Mouse (Mus musculus) forebrain, embryonic 14.5 days (tissue): ENCODE data around the gene Pccb. TPM values are rescaled to one million over a fixed set of nuclear protein-coding genes. Genes with fewer than 3 reads are reported as not detected.
A peak's percentile ranks its signal among the peaks of the same experiment; 100 is the strongest.

ENCODE experiments used
- ATAC-seq: fragments of 200-750 bp; cut with Nextera tagmentation; 2 replicates; pipeline ENCODE4 v1.8.0; 2017; ENCODE audit warnings: mild to moderate bottlenecking, moderate library complexity
- DNase-seq: peaks from one replicate; pipeline ENCODE4 v3.0.0-alpha.2; 2015; ENCODE audit warnings: low spot score
- H3K27ac ChIP-seq: fragments of 300-500 bp; sonication (generic); 2 replicates; pipeline ENCODE4 v1.5.1; 2014; ENCODE audit warnings: low read depth, mild to moderate bottlenecking, control low read depth, low read length, moderate library complexity
- H3K27me3 ChIP-seq: fragments of 300-500 bp; sonication (generic); replicated peaks from 2 replicates; pipeline ENCODE4 v1.6.1; 2014; ENCODE audit warnings: low read length, control low read depth, mixed read lengths; ENCODE audit not compliant: control insufficient read depth, insufficient read depth
- H3K36me3 ChIP-seq: fragments of 300-500 bp; sonication (generic); 2 replicates; pipeline ENCODE4 v1.6.1; 2014; ENCODE audit warnings: low read length, control low read depth; ENCODE audit not compliant: control insufficient read depth, insufficient read depth
- H3K4me1 ChIP-seq: fragments of 300-500 bp; sonication (generic); 2 replicates; pipeline ENCODE4 v1.6.1; 2014; ENCODE audit warnings: antibody characterized with exemption, low read length, control low read depth; ENCODE audit not compliant: control insufficient read depth, insufficient read depth
- H3K4me2 ChIP-seq: fragments of 300-500 bp; sonication (generic); 2 replicates; pipeline ENCODE4 v1.6.1; 2014; ENCODE audit warnings: mild to moderate bottlenecking, control low read depth, low read length
- H3K4me3 ChIP-seq: fragments of 300-500 bp; sonication (generic); 2 replicates; pipeline ENCODE4 v1.5.1; 2014; ENCODE audit warnings: low read depth, low read length, control low read depth
- H3K9ac ChIP-seq: fragments of 300-500 bp; sonication (generic); 2 replicates; pipeline ENCODE4 v1.6.1; 2014; ENCODE audit warnings: mild to moderate bottlenecking, low read length, control low read depth, moderate library complexity
- H3K9me3 ChIP-seq: fragments of 300-500 bp; sonication (generic); replicated peaks from 2 replicates; pipeline ENCODE4 v1.6.1; 2016; ENCODE audit warnings: low read length, control low read depth, mixed read lengths; ENCODE audit not compliant: control insufficient read depth
- WGBS: fragments of 180-500 bp; shearing (Covaris S2); extraction: QIAGEN DNeasy Blood & Tissue Kit; methylation state at CpG from one replicate; pipeline ENCODE4 v1.1.7; 2014; 5-methylcytosine and 5-hydroxymethylcytosine counted together
- polyA plus RNA-seq: library from polyadenylated mRNA; unstranded; fragments of >200 nt; fragmentation: Nextera tagmentation; extraction: Ambion mirVana; gene quantifications from 2 replicates; pipeline ENCODE4 v1.2.1, GENCODE M21; 2014

The Pccb gene
- polyA plus RNA-seq, 1 experiment from 2014 or later = 20.4 TPM

- no peaks in the 10 kb centered on the region for H3K4me1 ChIP-seq
- no peaks in the 10 kb centered on the region for H3K27me3 ChIP-seq
- DNase-seq (no peak), ATAC-seq (no peak)
- 94% methylated on average over 5 of the region's 5 CpGs for WGBS
- H3K9me3 ChIP-seq = peaks cover 7% of the 10 kb centered on the region; the same call in 1 of the 2 replicates
- no peak overlapping the region for H3K9ac ChIP-seq
- no peak overlapping the region for H3K27ac ChIP-seq
- H3K4me2 ChIP-seq = no peak overlapping the region
- H3K4me3 ChIP-seq = no peak overlapping the region
- H3K36me3 ChIP-seq = peaks cover 16% of the 10 kb centered on the region; the same call in 1 of the 2 replicates
These were observed 47.7 kb downstream of the Pccb start for GRCm38 (mm10) chr9:100987006-100987405.

GRCm38 (mm10) chr9:100984381-100985310 lies 50.1 kb downstream of the Pccb start:
- H3K4me1 ChIP-seq = no peaks in the 10 kb centered on the region
- no peak for ATAC-seq
- no peak overlapping the region for H3K9ac ChIP-seq
- 96% methylated on average over 25 of the region's 25 CpGs for WGBS
- peaks cover 16% of the 10 kb centered on the region; the same call in 1 of the 2 replicates for H3K36me3 ChIP-seq
- peaks cover 7% of the 10 kb centered on the region; the same call in 1 of the 2 replicates for H3K9me3 ChIP-seq
- no peaks in the 10 kb centered on the region for H3K27me3 ChIP-seq
- H3K27ac ChIP-seq = no peak overlapping the region
- H3K4me3 ChIP-seq = no peak overlapping the region
- DNase-seq = no peak
- no peak overlapping the region for H3K4me2 ChIP-seq

- Histone ChIP-seq H3K9me3 (no peaks in the 10 kb centered on the region), H3K9ac (no peak overlapping the region), H3K27me3 (no peaks in the 10 kb centered on the region), H3K27ac (no peak overlapping the region), H3K4me1 (no peaks in the 10 kb centered on the region), H3K36me3 (peaks cover 16% of the 10 kb centered on the region; the same call in 1 of the 2 replicates), H3K4me2 (no peak overlapping the region), H3K4me3 (no peak overlapping the region)
- WGBS = 94% methylated on average over 7 of the region's 7 CpGs
- DNase-seq (no peak), ATAC-seq (no peak)
These were observed 51.9 kb downstream of the Pccb start for GRCm38 (mm10) chr9:100982786-100983185.

- H3K27me3 ChIP-seq = no peaks in the 10 kb centered on the region
- H3K4me2 ChIP-seq = no peak overlapping the region
- ATAC-seq (no peak), DNase-seq (no peak)
- peaks cover 8% of the 10 kb centered on the region; the same call in 1 of the 2 replicates for H3K36me3 ChIP-seq
- 83% methylated on average over 5 of the region's 5 CpGs for WGBS
- no peaks in the 10 kb centered on the region for H3K4me1 ChIP-seq
- no peak overlapping the region for H3K4me3 ChIP-seq
- no peak overlapping the region for H3K9ac ChIP-seq
- no peak overlapping the region for H3K27ac ChIP-seq
- no peaks in the 10 kb centered on the region for H3K9me3 ChIP-seq
These were observed 55.4 kb downstream of the Pccb start for GRCm38 (mm10) chr9:100979260-100979659.

GRCm38 (mm10) chr9:100978666-100979065 lies 56.0 kb downstream of the Pccb start:
- no peak overlapping the region for H3K9ac ChIP-seq
- H3K4me1 ChIP-seq = no peaks in the 10 kb centered on the region
- H3K4me2 ChIP-seq = no peak overlapping the region
- H3K27ac ChIP-seq = no peak overlapping the region
- no peak overlapping the region for H3K4me3 ChIP-seq
- no peaks in the 10 kb centered on the region for H3K27me3 ChIP-seq
- peaks cover 3% of the 10 kb centered on the region; the same call in 1 of the 2 replicates for H3K36me3 ChIP-seq
- no peaks in the 10 kb centered on the region for H3K9me3 ChIP-seq
- no peak for DNase-seq
- 95% methylated on average over 5 of the region's 5 CpGs for WGBS
- no peak for ATAC-seq

- DNase-seq = no peak
- 91% methylated on average over 2 of the region's 2 CpGs for WGBS
- H3K4me3 ChIP-seq = no peak overlapping the region
- no peak overlapping the region for H3K27ac ChIP-seq
- H3K27me3 ChIP-seq = no peaks in the 10 kb centered on the region
- H3K9me3 ChIP-seq = no peaks in the 10 kb centered on the region
- no peak for ATAC-seq
- H3K4me1 ChIP-seq = no peaks in the 10 kb centered on the region
- H3K9ac ChIP-seq = no peak overlapping the region
- H3K4me2 ChIP-seq = no peak overlapping the region
- H3K36me3 ChIP-seq = no peaks in the 10 kb centered on the region
These were observed 65.2 kb downstream of the Pccb start for GRCm38 (mm10) chr9:100969461-100969860.

- DNase-seq (no peak), ATAC-seq (no peak)
- no peaks in the 10 kb centered on the region for H3K9me3 ChIP-seq
- WGBS = 66% methylated on average over 4 of the region's 4 CpGs
- H3K4me2 ChIP-seq = no peak overlapping the region
- H3K4me3 ChIP-seq = no peak overlapping the region
- H3K36me3 ChIP-seq = peaks cover under 1% of the 10 kb centered on the region; the same call in 1 of the 2 replicates
- H3K27ac ChIP-seq = no peak overlapping the region
- no peak overlapping the region for H3K9ac ChIP-seq
- H3K4me1 ChIP-seq = peaks cover 12% of the 10 kb centered on the region
- H3K27me3 ChIP-seq = no peaks in the 10 kb centered on the region
These were observed 70.6 kb downstream of the Pccb start for GRCm38 (mm10) chr9:100964106-100964505.

GRCm38 (mm10) chr9:100963428-100963912 lies 71.2 kb downstream of the Pccb start:
- no peak overlapping the region for H3K4me2 ChIP-seq
- H3K4me1 ChIP-seq = peaks cover 12% of the 10 kb centered on the region
- no peak overlapping the region for H3K4me3 ChIP-seq
- no peaks in the 10 kb centered on the region for H3K27me3 ChIP-seq
- no peaks in the 10 kb centered on the region for H3K9me3 ChIP-seq
- peak; percentile 91 for ATAC-seq
- peak; percentile 63 for DNase-seq
- H3K36me3 ChIP-seq = peaks cover 7% of the 10 kb centered on the region; the same call in 1 of the 2 replicates
- peak overlapping the region; percentile 11; the same call in 1 of the 2 replicates for H3K27ac ChIP-seq
- 8% methylated on average over 1 of the region's 1 CpGs for WGBS
- H3K9ac ChIP-seq = no peak overlapping the region
